Mouse (Mus musculus) cerebellum, adult 9-11 months (tissue): ENCODE data around the gene Fgfr2.

Experiments
- DNase-seq: peaks from one replicate; pipeline ENCODE4 v3.0.0; 2022

The Fgfr2 gene

GRCm38 (mm10) chr7:130278738-130279705 lies 2844.1 kb downstream of the Fgfr2 start:
- DNase-seq: no peak

- no peak for DNase-seq
Measured at GRCm38 (mm10) chr7:130278000-130278737, 2845.0 kb downstream of the Fgfr2 start.

GRCm38 (mm10) chr7:130273265-130273664 lies 2849.9 kb downstream of the Fgfr2 start:
- DNase-seq: peak; percentile 50

- DNase-seq: no peak
Measured at GRCm38 (mm10) chr7:130270807-130271206, 2852.3 kb downstream of the Fgfr2 start.

- DNase-seq: no peak
Measured at GRCm38 (mm10) chr7:130269124-130269867, 2853.9 kb downstream of the Fgfr2 start.

- DNase-seq: no peak
Measured at GRCm38 (mm10) chr7:130267099-130267498, 2856.1 kb downstream of the Fgfr2 start.

- peak; percentile 28 for DNase-seq
Measured at GRCm38 (mm10) chr7:130266166-130266490, 2857.0 kb downstream of the Fgfr2 start.

GRCm38 (mm10) chr7:130265319-130266165 lies 2857.6 kb downstream of the Fgfr2 start:
- no peak for DNase-seq

- DNase-seq: no peak
Measured at GRCm38 (mm10) chr7:130264616-130265318, 2858.4 kb downstream of the Fgfr2 start.

- no peak for DNase-seq
Measured at GRCm38 (mm10) chr7:130263799-130264351, 2859.3 kb downstream of the Fgfr2 start.

GRCm38 (mm10) chr7:130263233-130263594 lies 2859.9 kb downstream of the Fgfr2 start:
- DNase-seq: no peak

GRCm38 (mm10) chr7:130262528-130263232 lies 2860.5 kb downstream of the Fgfr2 start:
- no peak for DNase-seq

- no peak for DNase-seq
Measured at GRCm38 (mm10) chr7:130261684-130262527, 2861.2 kb downstream of the Fgfr2 start.

- DNase-seq: no peak
Measured at GRCm38 (mm10) chr7:130260905-130261683, 2862.1 kb downstream of the Fgfr2 start.

- DNase-seq: no peak
Measured at GRCm38 (mm10) chr7:130260060-130260459, 2863.1 kb downstream of the Fgfr2 start.

GRCm38 (mm10) chr7:130258704-130259295 lies 2864.3 kb downstream of the Fgfr2 start:
- DNase-seq: no peak

GRCm38 (mm10) chr7:130257991-130258703 lies 2865.0 kb downstream of the Fgfr2 start:
- no peak for DNase-seq

GRCm38 (mm10) chr7:130253264-130253663 lies 2869.9 kb downstream of the Fgfr2 start:
- no peak for DNase-seq
